Mouse (Mus musculus): Measurements from ENCODE around the gene Fnbp4.
A peak's percentile ranks its signal among the peaks of the same experiment; 100 is the strongest.

Gene Fnbp4

DNA sequence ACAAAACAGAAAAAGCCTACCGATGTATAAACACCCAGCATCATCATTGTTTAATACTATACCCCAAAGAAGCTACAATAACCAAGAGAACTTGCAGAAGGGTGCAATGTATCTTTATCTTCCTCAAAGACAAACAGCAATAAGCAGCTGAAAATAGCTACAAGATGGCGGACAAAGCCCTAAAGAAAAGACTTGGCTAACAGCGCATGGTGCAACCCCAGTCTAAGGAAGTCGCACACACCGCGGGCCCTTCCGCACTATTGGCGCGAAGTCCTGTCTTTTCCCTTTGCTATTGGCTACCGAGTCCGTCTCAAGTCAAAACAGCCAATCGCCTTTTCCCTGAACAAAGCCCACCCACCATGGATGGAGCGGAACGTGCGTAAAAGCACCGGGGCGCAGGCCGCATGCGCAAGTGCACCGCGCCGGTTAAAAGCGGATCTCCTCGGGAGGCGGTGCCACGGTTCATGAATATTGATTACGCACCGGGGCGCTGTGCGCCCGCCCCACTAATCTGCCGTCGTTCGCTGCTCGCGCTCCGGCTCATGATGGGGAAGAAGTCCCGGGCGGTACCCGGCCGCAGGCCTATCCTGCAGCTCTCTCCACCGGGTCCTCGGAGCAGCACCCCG, at the start of gene Fnbp4:
Fnbp4 (plus strand) TSS at position 318 of the 626 bp plus-strand sequence.
- H3K4me1 ChIP-seq (replicated peaks; ENCODE audit: low read depth, low read length): peaks cover 42% of the 10 kb centered on the region
- peak within 1 kb of the TSS; percentile 98 for H3K4me3 ChIP-seq (replicated peaks; ENCODE audit: low read length)
- TF ChIP-seq CTCF (conservative IDR thresholded peaks at IDR 0.05; ENCODE audit: low read length) (no peak), POU5F1 (IDR thresholded peaks at IDR 0.05; ENCODE audit: borderline replicate concordance, low read length) (no peak), NANOG (IDR thresholded peaks at IDR 0.05; ENCODE audit: borderline replicate concordance, low read length) (no peak)
- H3K27me3 ChIP-seq (ENCODE audit: insufficient read depth, low read length): no peaks in the 10 kb centered on the region
- no peaks in the 10 kb centered on the region for H3K9me3 ChIP-seq (ENCODE audit: low read length)
- peaks cover 40% of the 10 kb centered on the region for H3K36me3 ChIP-seq (ENCODE audit: insufficient read depth, low read length)

DNA sequence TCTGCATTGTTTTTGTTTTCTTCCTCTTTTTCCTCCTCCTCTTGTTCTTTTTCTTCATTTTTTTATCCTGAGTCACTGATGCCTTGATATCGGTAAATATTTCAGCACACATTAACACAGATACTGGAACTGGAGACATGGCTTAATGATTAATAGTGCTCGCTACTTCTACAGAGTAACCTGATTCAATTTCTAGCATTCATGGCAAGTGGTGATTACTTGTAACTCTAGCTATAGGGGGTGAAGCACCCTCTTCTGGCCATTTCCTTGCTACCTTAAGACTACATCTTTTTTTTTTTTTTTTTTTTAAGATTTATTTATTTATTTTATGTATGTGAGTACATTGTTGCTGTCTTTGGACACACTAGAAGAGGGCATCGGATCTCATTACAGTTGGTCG, 44.2 kb upstream of the Fnbp4 start:
- TF ChIP-seq POU5F1 (IDR thresholded peaks at IDR 0.05; ENCODE audit: borderline replicate concordance, low read length): no peak
- TF ChIP-seq CTCF (conservative IDR thresholded peaks at IDR 0.05; ENCODE audit: low read length): no peak
- TF ChIP-seq NANOG (IDR thresholded peaks at IDR 0.05; ENCODE audit: borderline replicate concordance, low read length): no peak
- Histone ChIP-seq H3K4me3 (replicated peaks; ENCODE audit: low read length) (no peak overlapping the region), H3K4me1 (replicated peaks; ENCODE audit: low read depth, low read length) (no peaks in the 10 kb centered on the region), H3K36me3 (ENCODE audit: insufficient read depth, low read length) (peaks cover 100% of the 10 kb centered on the region), H3K9me3 (ENCODE audit: low read length) (no peaks in the 10 kb centered on the region), H3K27me3 (ENCODE audit: insufficient read depth, low read length) (no peaks in the 10 kb centered on the region)

DNA sequence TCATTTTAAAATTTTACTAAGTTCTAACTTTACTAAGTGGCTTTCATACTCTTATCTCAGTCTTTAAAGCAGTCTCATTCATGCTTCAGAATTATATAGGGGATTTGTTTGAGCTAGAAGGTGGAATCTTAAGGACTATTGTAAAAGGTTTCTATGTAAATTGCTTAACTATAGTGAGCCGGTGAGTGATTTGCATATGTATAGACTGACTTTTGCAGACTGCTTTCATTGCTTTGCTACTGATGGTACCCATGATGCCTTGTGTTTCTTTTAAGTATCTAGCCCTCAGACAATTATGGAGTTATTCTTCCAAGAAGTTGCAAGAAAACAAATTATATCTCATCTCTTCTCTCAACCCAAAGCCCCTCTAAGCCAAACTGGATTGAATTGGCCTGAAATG, 36.6 kb upstream of the Fnbp4 start:
- no peaks in the 10 kb centered on the region for H3K27me3 ChIP-seq (ENCODE audit: insufficient read depth, low read length)
- H3K4me3 ChIP-seq (replicated peaks; ENCODE audit: low read length): no peak overlapping the region
- H3K9me3 ChIP-seq (ENCODE audit: low read length): no peaks in the 10 kb centered on the region
- peaks cover 28% of the 10 kb centered on the region for H3K4me1 ChIP-seq (replicated peaks; ENCODE audit: low read depth, low read length)
- H3K36me3 ChIP-seq (ENCODE audit: insufficient read depth, low read length): peaks cover 98% of the 10 kb centered on the region
- TF ChIP-seq POU5F1 (IDR thresholded peaks at IDR 0.05; ENCODE audit: borderline replicate concordance, low read length) (peak; percentile 76; the same call in 1 of the 2 replicates), NANOG (IDR thresholded peaks at IDR 0.05; ENCODE audit: borderline replicate concordance, low read length) (no peak)

DNA sequence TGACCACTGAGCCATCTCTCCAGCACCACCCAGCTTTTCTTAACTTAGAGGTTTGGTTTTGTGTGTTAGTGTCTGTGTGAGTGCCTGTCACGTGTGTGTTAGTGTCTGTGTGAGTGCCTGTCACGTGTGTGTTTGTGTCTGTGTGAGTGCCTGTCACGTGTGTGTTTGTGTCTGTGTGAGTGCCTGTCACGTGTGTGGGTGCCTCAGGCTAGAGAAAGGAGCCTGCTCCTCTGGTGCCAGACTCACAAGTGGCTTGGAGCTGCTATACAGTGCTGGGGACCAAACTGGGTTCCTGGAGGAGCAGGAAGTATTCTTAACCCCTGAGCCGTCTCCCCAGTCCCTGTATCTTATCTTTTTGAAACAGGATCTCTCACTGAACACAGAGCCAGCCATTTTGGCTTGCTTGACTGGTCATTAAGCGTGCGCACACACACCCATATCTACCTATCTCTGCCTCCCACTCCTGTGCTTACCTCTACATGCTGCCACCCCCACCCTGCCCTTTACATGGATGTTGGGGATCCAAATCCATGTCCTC, 29.5 kb upstream of the Fnbp4 start:
- TF ChIP-seq POU5F1 (IDR thresholded peaks at IDR 0.05; ENCODE audit: borderline replicate concordance, low read length) (no peak), CTCF (conservative IDR thresholded peaks at IDR 0.05; ENCODE audit: low read length) (no peak), NANOG (IDR thresholded peaks at IDR 0.05; ENCODE audit: borderline replicate concordance, low read length) (no peak)
- Histone ChIP-seq H3K9me3 (ENCODE audit: low read length) (no peaks in the 10 kb centered on the region), H3K4me3 (replicated peaks; ENCODE audit: low read length) (no peak overlapping the region), H3K36me3 (ENCODE audit: insufficient read depth, low read length) (peaks cover 98% of the 10 kb centered on the region), H3K4me1 (replicated peaks; ENCODE audit: low read depth, low read length) (no peaks in the 10 kb centered on the region), H3K27me3 (ENCODE audit: insufficient read depth, low read length) (no peaks in the 10 kb centered on the region)

DNA sequence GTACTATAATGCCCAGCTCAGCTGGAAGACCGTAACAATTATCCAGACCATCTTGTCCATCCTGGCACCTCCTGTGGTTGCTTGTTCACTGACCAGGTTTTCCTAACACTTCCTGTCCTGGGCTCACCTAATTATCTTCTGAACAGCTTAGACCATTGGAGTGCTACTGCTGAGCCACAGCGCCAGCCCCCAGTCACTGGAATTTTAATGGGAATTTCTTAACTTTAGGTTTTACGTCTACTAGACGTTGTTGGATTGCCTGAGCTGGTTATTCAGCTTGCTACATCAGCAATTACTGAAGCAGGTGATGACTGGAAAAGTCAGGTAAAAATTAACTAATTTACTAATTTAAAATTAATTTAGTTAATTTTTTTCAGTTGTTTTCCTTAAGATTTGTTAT, 27.8 kb upstream of the Fnbp4 start:
- Histone ChIP-seq H3K4me3 (replicated peaks; ENCODE audit: low read length) (no peak overlapping the region), H3K27me3 (ENCODE audit: insufficient read depth, low read length) (no peaks in the 10 kb centered on the region), H3K36me3 (ENCODE audit: insufficient read depth, low read length) (peaks cover 96% of the 10 kb centered on the region), H3K9me3 (ENCODE audit: low read length) (no peaks in the 10 kb centered on the region), H3K4me1 (replicated peaks; ENCODE audit: low read depth, low read length) (no peaks in the 10 kb centered on the region)
- no peak for TF ChIP-seq CTCF (conservative IDR thresholded peaks at IDR 0.05; ENCODE audit: low read length)
- TF ChIP-seq NANOG (IDR thresholded peaks at IDR 0.05; ENCODE audit: borderline replicate concordance, low read length): no peak
- no peak for TF ChIP-seq POU5F1 (IDR thresholded peaks at IDR 0.05; ENCODE audit: borderline replicate concordance, low read length)

DNA sequence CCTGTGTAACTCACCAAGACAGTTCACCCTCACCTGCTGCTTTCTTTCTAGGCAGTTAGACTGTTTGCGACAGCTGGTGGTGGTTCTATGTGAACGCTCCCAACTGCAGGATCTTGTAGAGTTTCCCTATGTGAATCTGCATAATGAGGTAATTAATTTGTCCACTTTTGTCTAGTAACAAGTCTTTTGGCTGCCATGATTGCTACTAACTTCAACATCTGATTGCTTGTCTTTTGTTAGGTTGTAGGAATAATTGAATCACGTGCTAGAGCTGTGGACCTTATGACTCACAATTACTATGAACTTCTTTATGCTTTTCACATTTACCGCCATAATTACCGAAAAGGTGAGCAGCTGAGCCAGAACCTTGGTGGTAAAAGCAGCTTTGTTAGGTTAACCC, 27.2 kb upstream of the Fnbp4 start:
- Histone ChIP-seq H3K36me3 (ENCODE audit: insufficient read depth, low read length) (peaks cover 96% of the 10 kb centered on the region), H3K27me3 (ENCODE audit: insufficient read depth, low read length) (no peaks in the 10 kb centered on the region), H3K4me1 (replicated peaks; ENCODE audit: low read depth, low read length) (no peaks in the 10 kb centered on the region), H3K9me3 (ENCODE audit: low read length) (no peaks in the 10 kb centered on the region), H3K4me3 (replicated peaks; ENCODE audit: low read length) (no peak overlapping the region)
- TF ChIP-seq POU5F1 (IDR thresholded peaks at IDR 0.05; ENCODE audit: borderline replicate concordance, low read length) (no peak), CTCF (conservative IDR thresholded peaks at IDR 0.05; ENCODE audit: low read length) (no peak), NANOG (IDR thresholded peaks at IDR 0.05; ENCODE audit: borderline replicate concordance, low read length) (no peak)

DNA sequence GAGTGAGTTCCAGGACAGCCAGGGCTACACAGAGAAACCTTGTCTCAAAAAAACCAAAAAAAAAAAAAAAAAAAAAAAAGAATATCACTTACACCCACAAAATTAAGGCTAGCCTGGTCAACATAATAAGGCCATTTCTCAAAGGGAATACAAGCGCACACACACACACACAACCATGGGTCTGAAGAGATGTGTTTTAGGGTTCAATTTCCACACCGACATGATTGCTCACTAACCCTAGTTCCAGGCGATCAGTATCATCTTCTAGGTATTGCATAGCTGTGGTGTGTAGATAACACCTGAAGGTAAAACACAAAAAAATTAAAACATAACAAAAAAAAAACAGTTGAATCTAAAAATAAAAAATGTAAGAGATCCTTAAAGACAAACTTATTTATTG, 18.4 kb upstream of the Fnbp4 start:
- Histone ChIP-seq H3K4me3 (replicated peaks; ENCODE audit: low read length) (no peak overlapping the region), H3K9me3 (ENCODE audit: low read length) (no peaks in the 10 kb centered on the region), H3K4me1 (replicated peaks; ENCODE audit: low read depth, low read length) (peaks cover 5% of the 10 kb centered on the region), H3K27me3 (ENCODE audit: insufficient read depth, low read length) (no peaks in the 10 kb centered on the region), H3K36me3 (ENCODE audit: insufficient read depth, low read length) (peaks cover 97% of the 10 kb centered on the region)
- TF ChIP-seq POU5F1 (IDR thresholded peaks at IDR 0.05; ENCODE audit: borderline replicate concordance, low read length) (no peak), CTCF (conservative IDR thresholded peaks at IDR 0.05; ENCODE audit: low read length) (no peak), NANOG (IDR thresholded peaks at IDR 0.05; ENCODE audit: borderline replicate concordance, low read length) (no peak)

DNA sequence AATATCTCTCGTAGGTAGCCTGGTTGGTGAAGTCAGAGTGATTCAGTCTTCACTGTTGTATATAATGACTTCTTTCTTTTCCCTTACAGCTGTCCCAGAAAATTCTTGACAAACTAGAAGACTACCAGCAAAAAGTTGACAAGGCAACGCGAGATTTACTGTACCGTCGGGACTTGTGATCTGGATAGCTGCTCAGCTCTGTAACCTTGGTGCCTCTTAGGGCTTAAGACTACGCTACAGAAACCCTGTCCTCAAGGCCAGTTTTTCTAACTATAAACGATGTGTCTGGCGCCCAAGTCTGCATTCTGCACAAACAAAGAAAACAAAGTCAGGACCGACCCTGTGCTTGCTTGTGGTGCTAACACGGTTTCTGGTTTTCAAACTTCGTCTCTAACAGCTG, 9.8 kb upstream of the Fnbp4 start:
- Histone ChIP-seq H3K9me3 (ENCODE audit: low read length) (no peaks in the 10 kb centered on the region), H3K4me3 (replicated peaks; ENCODE audit: low read length) (no peak overlapping the region), H3K36me3 (ENCODE audit: insufficient read depth, low read length) (peaks cover 90% of the 10 kb centered on the region), H3K4me1 (replicated peaks; ENCODE audit: low read depth, low read length) (peaks cover 12% of the 10 kb centered on the region), H3K27me3 (ENCODE audit: insufficient read depth, low read length) (no peaks in the 10 kb centered on the region)
- TF ChIP-seq POU5F1 (IDR thresholded peaks at IDR 0.05; ENCODE audit: borderline replicate concordance, low read length) (no peak), NANOG (IDR thresholded peaks at IDR 0.05; ENCODE audit: borderline replicate concordance, low read length) (no peak), CTCF (conservative IDR thresholded peaks at IDR 0.05; ENCODE audit: low read length) (no peak)

DNA sequence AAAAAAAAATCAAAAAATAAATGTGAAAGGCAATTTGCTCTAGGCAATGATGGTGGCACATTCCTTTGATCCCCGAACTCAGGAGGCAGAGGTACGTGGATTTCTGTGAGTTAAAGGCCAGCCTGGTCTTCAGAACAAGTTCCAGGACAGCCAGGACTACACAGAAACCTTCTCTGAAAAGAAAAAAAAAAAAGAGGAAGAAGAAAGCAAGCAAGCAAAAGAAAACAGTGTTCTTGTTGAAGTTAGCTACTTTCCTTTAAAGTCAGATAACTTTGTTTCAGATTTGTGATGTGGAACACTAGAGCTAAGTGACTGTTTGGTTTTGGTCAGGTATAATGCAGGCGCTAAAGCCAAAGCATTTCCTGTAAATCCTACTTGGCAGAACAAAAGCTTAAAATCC, 6.4 kb upstream of the Fnbp4 start:
- Histone ChIP-seq H3K27me3 (ENCODE audit: insufficient read depth, low read length) (no peaks in the 10 kb centered on the region), H3K4me3 (replicated peaks; ENCODE audit: low read length) (no peak overlapping the region), H3K36me3 (ENCODE audit: insufficient read depth, low read length) (peaks cover 64% of the 10 kb centered on the region), H3K4me1 (replicated peaks; ENCODE audit: low read depth, low read length) (peaks cover 13% of the 10 kb centered on the region; the same call in 1 of the 2 replicates), H3K9me3 (ENCODE audit: low read length) (no peaks in the 10 kb centered on the region)
- TF ChIP-seq NANOG (IDR thresholded peaks at IDR 0.05; ENCODE audit: borderline replicate concordance, low read length): no peak
- TF ChIP-seq CTCF (conservative IDR thresholded peaks at IDR 0.05; ENCODE audit: low read length): no peak
- TF ChIP-seq POU5F1 (IDR thresholded peaks at IDR 0.05; ENCODE audit: borderline replicate concordance, low read length): no peak
